Mouse (Mus musculus): ENCODE data around the gene Thbd.
A peak's percentile ranks its signal among the peaks of the same experiment; 100 is the strongest.

Thbd gene

GRCm38 (mm10) chr2:148386927-148387326, 21.1 kb downstream of the Thbd start:
- no peak for DNase-seq (ENCODE audit: low spot score)

DNA sequence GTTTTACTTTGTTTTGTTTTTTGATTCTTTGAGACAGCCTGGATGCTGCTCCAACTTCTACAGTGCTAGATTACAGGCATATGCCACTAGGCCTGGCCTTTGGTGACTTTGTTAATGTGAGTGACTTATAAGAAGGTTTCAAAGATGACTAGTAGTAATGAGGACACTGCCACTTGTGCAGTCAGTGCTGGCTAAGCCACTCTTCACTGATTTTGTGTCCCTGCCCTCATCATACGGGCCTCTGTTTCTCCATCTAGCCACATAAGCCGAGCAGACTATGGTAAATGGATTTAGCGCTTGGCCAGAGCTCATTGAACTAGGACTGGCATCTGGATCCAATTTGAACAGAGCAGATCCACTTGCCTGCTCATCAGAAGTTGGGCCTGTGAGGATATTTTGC, 21.5 kb downstream of the Thbd start:
- DNase-seq (ENCODE audit: low spot score) = no peak

DNA sequence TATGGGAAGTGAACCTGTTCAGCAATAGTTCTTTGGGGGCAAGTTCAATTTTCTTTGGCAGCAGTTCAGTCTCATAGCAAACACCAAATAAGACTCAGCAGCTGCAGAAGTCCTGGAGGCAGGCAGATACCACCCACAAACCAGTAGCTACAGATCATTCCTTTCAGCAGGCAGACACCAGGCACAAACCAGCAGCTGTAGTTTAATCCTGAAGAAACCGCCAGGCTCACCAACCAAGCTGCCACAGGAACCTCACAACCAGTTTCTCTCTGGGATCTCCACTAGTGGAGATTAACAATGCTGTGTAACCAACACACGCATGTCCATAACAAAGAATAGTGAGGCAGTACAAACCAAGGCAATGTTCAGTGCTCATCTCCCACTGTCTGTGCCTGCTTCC, 26.9 kb downstream of the Thbd start:
- DNase-seq (ENCODE audit: low spot score) = no peak

DNA sequence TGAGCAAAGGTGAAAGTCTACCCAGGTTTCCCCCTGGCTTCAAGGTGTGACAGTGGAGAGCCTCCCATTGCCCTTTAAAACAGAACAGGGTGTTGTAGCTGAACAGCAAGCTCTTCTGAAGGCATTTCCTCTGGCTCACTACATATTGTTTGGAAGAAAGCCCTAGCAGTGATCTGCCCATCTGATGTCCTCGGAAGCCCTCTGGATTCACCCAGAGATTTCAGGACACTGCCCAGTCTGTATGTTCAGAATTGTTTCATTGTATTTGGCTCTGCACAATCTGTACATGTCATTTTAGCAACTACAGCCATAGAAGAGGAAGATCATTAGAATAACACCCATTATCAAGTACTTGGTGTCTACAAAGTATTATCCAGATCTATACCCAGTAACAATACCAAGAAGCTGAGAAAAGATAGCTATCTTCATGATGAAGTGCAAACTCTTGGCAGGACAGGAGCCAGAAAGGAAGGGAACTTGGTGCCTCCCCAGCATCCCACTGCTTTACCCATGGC, 28.0 kb downstream of the Thbd start:
- no peak for DNase-seq (ENCODE audit: low spot score)

GRCm38 (mm10) chr2:148378817-148379342, 29.1 kb downstream of the Thbd start:
- DNase-seq (ENCODE audit: low spot score) = no peak

GRCm38 (mm10) chr2:148375326-148376150, 32.5 kb downstream of the Thbd start:
- no peak for DNase-seq (ENCODE audit: low spot score)

- DNase-seq (ENCODE audit: low spot score) = no peak
Measured at GRCm38 (mm10) chr2:148373602-148374071, 34.4 kb downstream of the Thbd start.

DNA sequence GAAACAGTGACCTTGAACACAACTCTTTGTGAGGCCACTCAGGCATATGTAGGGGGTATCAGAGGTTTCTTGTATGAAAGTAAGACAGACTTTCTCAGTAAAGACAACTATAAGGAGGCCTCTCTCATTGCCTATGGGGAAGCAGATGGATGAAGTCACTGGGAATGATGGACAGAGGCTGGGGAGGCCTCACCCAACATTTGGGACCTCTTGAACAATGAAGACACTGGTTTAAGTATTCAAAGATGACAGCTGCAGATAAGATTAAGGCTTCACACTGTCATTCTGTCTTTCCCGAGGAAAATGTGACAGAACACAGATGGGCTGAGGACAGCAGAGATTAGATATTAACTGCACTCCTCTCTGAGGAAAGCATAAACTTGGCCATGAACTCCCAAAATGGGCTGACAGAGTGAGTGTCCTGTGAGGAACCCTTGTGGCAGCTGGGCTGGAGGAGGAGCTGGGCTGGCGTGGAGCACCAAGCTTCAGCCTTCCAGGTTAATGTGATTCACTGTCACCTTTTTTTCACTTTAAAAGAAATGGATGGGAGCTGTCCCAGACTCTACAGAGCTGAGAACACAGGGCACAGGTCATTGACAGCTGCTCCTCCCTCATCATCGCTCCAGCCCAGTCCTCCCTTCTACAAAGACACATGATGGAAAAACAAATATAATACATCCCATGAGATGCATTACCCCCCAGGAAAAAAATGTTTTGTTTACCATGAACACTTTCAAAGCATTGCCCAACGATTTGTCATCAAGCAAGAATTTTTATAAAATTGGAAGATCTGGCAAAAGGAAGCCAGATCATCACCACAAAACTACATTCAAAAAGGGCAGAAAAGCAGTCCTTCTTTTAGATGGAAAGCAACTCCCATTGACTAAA, 36.0 kb downstream of the Thbd start:
- no peak for DNase-seq (ENCODE audit: low spot score)

DNA sequence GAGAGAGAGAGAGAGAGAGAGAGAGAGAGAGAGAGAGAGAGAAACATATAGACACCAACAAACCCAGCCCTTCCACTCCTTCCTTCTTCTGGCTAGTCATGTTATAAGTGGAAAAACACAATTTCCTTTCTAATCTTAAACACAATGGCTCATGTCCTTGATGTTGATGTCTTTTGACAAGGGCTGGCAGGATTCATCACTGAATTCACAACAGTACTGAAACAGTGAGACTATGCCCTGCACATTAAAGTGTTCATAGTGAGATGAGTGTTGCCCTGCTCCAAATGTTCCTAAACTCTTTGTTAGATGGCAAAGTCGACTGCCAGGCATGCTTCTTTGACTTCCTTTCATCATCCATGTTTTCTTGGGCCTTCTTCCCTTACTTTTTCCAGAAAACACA, 42.8 kb downstream of the Thbd start:
- DNase-seq (ENCODE audit: low spot score) = no peak

GRCm38 (mm10) chr2:148364536-148364935, 43.5 kb downstream of the Thbd start:
- DNase-seq (ENCODE audit: low spot score) = peak; percentile 42

GRCm38 (mm10) chr2:148357145-148357544, 50.8 kb downstream of the Thbd start:
- DNase-seq (ENCODE audit: low spot score) = no peak

Measured in layer of hippocampus, adult 9-10 months (tissue).